Mouse (Mus musculus) liver, embryonic 14.5 days (tissue): Measurements from ENCODE around the gene H1foo. TPM values are rescaled to one million over a fixed set of nuclear protein-coding genes. Genes with fewer than 3 reads are reported as not detected.

Source experiments
- ATAC-seq: fragments of 200-750 bp; cut with Nextera tagmentation; 2 replicates; pipeline ENCODE4 v1.8.0; 2017; ENCODE audit warnings: moderate number of reproducible peaks, mild to moderate bottlenecking, moderate library complexity; ENCODE audit not compliant: insufficient read depth
- DNase-seq, 3 experiments: peaks; one replicate each; pipeline ENCODE4 v3.0.0-alpha.2; 2012 to 2013; ENCODE audit warnings: low read depth in 3 of 3, low spot score in 3 of 3
- H3K27ac ChIP-seq: fragments of 300-500 bp; sonication (generic); 2 replicates; pipeline ENCODE4 v1.5.1; 2014; ENCODE audit warnings: moderate library complexity, mild to moderate bottlenecking, control low read depth, inconsistent platforms
- H3K27me3 ChIP-seq: fragments of 300-500 bp; sonication (generic); 2 replicates; pipeline ENCODE4 v1.6.1; 2014; ENCODE audit warnings: mild to moderate bottlenecking, low read length, moderate library complexity; ENCODE audit not compliant: control insufficient read depth, insufficient read depth
- H3K36me3 ChIP-seq: fragments of 300-500 bp; sonication (generic); replicated peaks from 2 replicates; pipeline ENCODE4 v1.6.1; 2014; ENCODE audit warnings: low read depth; ENCODE audit not compliant: control insufficient read depth, insufficient read depth
- H3K4me1 ChIP-seq, 2 experiments: fragments of 200-500 bp in 1 of 2; fragments of 300-500 bp in 1 of 2; sonication (generic) in 1 of 2; replicated peaks; 2 replicates each; pipeline ENCODE4 v1.6.1; 2012 to 2014; ENCODE audit warnings: antibody characterized with exemption in 1 of 2, inconsistent platforms in 1 of 2, low read length in 1 of 2; ENCODE audit not compliant: control insufficient read depth in 2 of 2, insufficient read depth in 2 of 2
- H3K4me2 ChIP-seq: fragments of 300-500 bp; sonication (generic); 2 replicates; pipeline ENCODE4 v1.6.1; 2014; ENCODE audit warnings: low read depth, mild to moderate bottlenecking, control low read depth, moderate library complexity
- H3K4me3 ChIP-seq, 2 experiments: fragments of 200-500 bp in 1 of 2; fragments of 300-500 bp in 1 of 2; sonication (generic) in 1 of 2; 2 replicates each; pipeline ENCODE4 v1.5.1; 2012 to 2014; ENCODE audit warnings: low read depth in 2 of 2, low read length in 2 of 2, mild to moderate bottlenecking in 2 of 2, control low read depth in 1 of 2, inconsistent platforms in 1 of 2, moderate library complexity in 1 of 2; ENCODE audit not compliant: insufficient read depth in 1 of 2
- H3K9ac ChIP-seq: fragments of 300-500 bp; sonication (generic); replicated peaks from 2 replicates; pipeline ENCODE4 v1.6.1; 2014; ENCODE audit warnings: mild to moderate bottlenecking, control low read depth, moderate library complexity
- H3K9me3 ChIP-seq: fragments of 300-500 bp; sonication (generic); 2 replicates; pipeline ENCODE4 v1.6.1; 2016; ENCODE audit warnings: low read length, mixed read lengths; ENCODE audit not compliant: control insufficient read depth
- CTCF ChIP-seq: IDR thresholded peaks from 2 replicates; pipeline ENCODE4 v1.5.1; 2016; ENCODE audit warnings: antibody characterized with exemption, low read depth, control low read depth
- EP300 ChIP-seq: IDR thresholded peaks from 2 replicates; pipeline ENCODE4 v1.6.1; 2016; ENCODE audit warnings: antibody characterized with exemption, low read depth
- WGBS: fragments of 180-500 bp; shearing (Covaris S2); extraction: QIAGEN DNeasy Blood & Tissue Kit; methylation state at CpG from one replicate; pipeline ENCODE4 v1.1.7; 2014; ENCODE audit not compliant: insufficient replicate concordance; 5-methylcytosine and 5-hydroxymethylcytosine counted together
- polyA plus RNA-seq, 2 experiments: library from polyadenylated mRNA; depleted of rRNA in 1 of 2; stranded (reverse) in 1 of 2; unstranded in 1 of 2; fragments of >200 nt; fragmentation: Nextera tagmentation in 1 of 2; extraction: Ambion mirVana in 1 of 2; gene quantifications; 2 replicates each; pipeline versions ENCODE4 v1.2.1 to v1.2.3; 2012 to 2014

Gene H1foo
- polyA plus RNA-seq, 2 experiments = not detected

- H3K27ac ChIP-seq = no peak overlapping the region
- 0 out of 4 replicates have a peak, but pooled peaks cover 0 to 1% of the 10 kb centered on the region in 2 experiments for H3K4me1 ChIP-seq
- DNase-seq (no peak), ATAC-seq (no peak)
- WGBS = 32% methylated on average over 10 of the region's 10 CpGs
- H3K4me2 ChIP-seq = no peak overlapping the region; the same call in 1 of the 2 replicates
- no peaks in the 10 kb centered on the region for H3K9me3 ChIP-seq
- H3K9ac ChIP-seq = no peak overlapping the region
- TF ChIP-seq EP300 = no peak
- no peak for TF ChIP-seq CTCF
- H3K36me3 ChIP-seq = no peaks in the 10 kb centered on the region
- H3K27me3 ChIP-seq = peaks cover 35% of the 10 kb centered on the region
- peak overlapping the region; percentile 1 to 6; a peak in 2 of 4 replicates for H3K4me3 ChIP-seq
These were observed 47.3 kb downstream of the H1foo start for GRCm38 (mm10) chr6:115991881-115992620.

- 36% methylated on average over 6 of the region's 6 CpGs for WGBS
- H3K27me3 ChIP-seq = peaks cover 35% of the 10 kb centered on the region
- no peak overlapping the region for H3K27ac ChIP-seq
These were observed 48.2 kb downstream of the H1foo start for GRCm38 (mm10) chr6:115992981-115993380.

DNA sequence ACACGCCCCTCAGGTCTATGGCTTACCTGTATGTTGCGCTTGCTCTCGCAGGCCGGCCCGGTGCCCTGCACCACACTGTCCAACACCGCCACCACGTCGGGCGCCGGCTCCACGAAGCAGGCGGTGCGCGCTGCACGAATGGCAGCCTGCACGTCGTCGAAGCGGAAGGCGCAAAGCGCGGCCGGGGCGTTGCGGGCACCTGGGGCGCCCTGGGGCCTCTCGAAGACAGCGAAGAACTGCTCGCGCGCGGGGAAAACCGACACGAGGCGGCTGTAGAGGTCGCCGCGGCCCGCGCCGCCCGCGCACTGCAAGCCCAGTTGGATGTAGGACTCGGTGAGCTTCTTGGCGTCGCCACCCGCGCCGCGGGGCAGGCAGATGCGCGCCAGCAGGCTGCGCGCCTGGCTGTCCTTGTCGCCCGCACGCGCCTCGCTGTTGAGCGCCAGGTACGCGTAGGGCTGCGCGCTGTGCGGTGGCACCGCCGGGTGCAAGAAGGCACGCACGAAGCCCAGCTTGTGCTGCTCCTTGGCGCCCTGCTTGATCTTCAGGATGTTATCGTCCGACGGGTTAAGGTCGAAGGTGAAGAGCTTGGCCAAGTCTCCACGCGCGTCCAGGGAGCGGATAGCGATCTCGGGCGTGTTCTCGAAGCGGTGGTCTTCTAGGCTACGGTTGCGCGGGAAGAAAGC is 48.9 kb downstream of the H1foo start:
- no peaks in the 10 kb centered on the region for H3K9me3 ChIP-seq
- WGBS = 1% methylated on average over 83 of the region's 86 CpGs
- TF ChIP-seq EP300 = no peak
- TF ChIP-seq CTCF = no peak
- H3K27me3 ChIP-seq = peaks cover 35% of the 10 kb centered on the region
- H3K36me3 ChIP-seq = no peaks in the 10 kb centered on the region
- no peak overlapping the region for H3K27ac ChIP-seq
- H3K4me1 ChIP-seq = 0 out of 4 replicates have a peak, but pooled peaks cover 0 to 1% of the 10 kb centered on the region in 2 experiments
- no peak overlapping the region for H3K9ac ChIP-seq
- H3K4me2 ChIP-seq = peak overlapping the region; percentile 77
- no peak for DNase-seq
- peak overlapping the region; percentile 52 to 60 for H3K4me3 ChIP-seq
- ATAC-seq = no peak

More at GRCm38 (mm10) chr6:115992981-115993380, 48.2 kb downstream of the H1foo start:
- H3K36me3 ChIP-seq = no peaks in the 10 kb centered on the region
- TF ChIP-seq CTCF (no peak), EP300 (no peak)
- DNase-seq = no peak
- ATAC-seq = no peak
- H3K9me3 ChIP-seq = no peaks in the 10 kb centered on the region
- peak overlapping the region; percentile 77 for H3K4me2 ChIP-seq
- H3K9ac ChIP-seq = no peak overlapping the region
- 0 out of 4 replicates have a peak, but pooled peaks cover 0 to 1% of the 10 kb centered on the region in 2 experiments for H3K4me1 ChIP-seq
- peak overlapping the region; percentile 52 to 60; a peak in 3 of 4 replicates for H3K4me3 ChIP-seq

GRCm38 (mm10) chr6:115994146-115994876 is 49.6 kb downstream of the H1foo start:
- WGBS = under 1% methylated on average over 75 of the region's 93 CpGs
- Histone ChIP-seq H3K27me3 (peaks cover 35% of the 10 kb centered on the region), H3K4me3 (peak overlapping the region; percentile 52 to 60), H3K4me2 (peak overlapping the region; percentile 77), H3K4me1 (0 out of 4 replicates have a peak, but pooled peaks cover 0 to 1% of the 10 kb centered on the region in 2 experiments), H3K9ac (no peak overlapping the region), H3K27ac (no peak overlapping the region), H3K9me3 (no peaks in the 10 kb centered on the region), H3K36me3 (no peaks in the 10 kb centered on the region)
- TF ChIP-seq CTCF (no peak), EP300 (no peak)
- ATAC-seq (no peak), DNase-seq (no peak)
